Mouse (Mus musculus): ENCODE data around the gene Gpr141. TPM values are rescaled to one million over a fixed set of nuclear protein-coding genes. Genes with fewer than 3 reads are reported as not detected.

Gene Gpr141
- not detected in 2 replicates for total RNA-seq (2012; rRNA removed)

GRCm38 (mm10) chr13:19824071-19824470 lies at the start of gene Gpr141:
Gene Gpr141, minus strand, starts transcription at chr13:19824257.
- Histone ChIP-seq H3K9me3 (ENCODE audit: control insufficient read depth, insufficient read depth, low read depth, low read length) (no peaks in the 10 kb centered on the region), H3K9ac (ENCODE audit: insufficient read depth, low read depth, low read length, poor library complexity, severe bottlenecking) (no peak within 1 kb of the TSS), H3K36me3 (ENCODE audit: control insufficient read depth, insufficient read depth, low read length, poor library complexity, severe bottlenecking) (no peaks in the 10 kb centered on the region), H3K4me1 (ENCODE audit: control insufficient read depth in 2 of 2, insufficient read depth in 2 of 2, low read length in 2 of 2, poor library complexity in 1 of 2) (peaks cover 0 to 2% of the 10 kb centered on the region in 2 experiments; a peak in 1 of 4 replicates), H3K27ac (ENCODE audit: insufficient read depth, low read depth, low read length, poor library complexity, severe bottlenecking) (no peak within 1 kb of the TSS), H3K4me3 (ENCODE audit: insufficient read depth in 1 of 2, low read depth in 1 of 2, low read length in 2 of 2, poor library complexity in 1 of 2, severe bottlenecking in 1 of 2) (no peak within 1 kb of the TSS)
- in situ Hi-C loops (cut with MboI; ENCODE audit: low sequenced_read_pairs in 2 of 2, unreplicated experiment in 2 of 2): no loop called here
- no peak for DNase-seq (ENCODE audit: low read depth, low spot score)
- TF ChIP-seq MAFK (IDR thresholded peaks at IDR 0.05; ENCODE audit: insufficient read depth, low read depth, low read length): no peak
- TF ChIP-seq CHD2 (IDR thresholded peaks at IDR 0.05; ENCODE audit: low read depth, low read length): no peak

- TF ChIP-seq ZNF384 (IDR thresholded peaks at IDR 0.05; ENCODE audit: low read depth, low read length) (no peak), CHD2 (IDR thresholded peaks at IDR 0.05; ENCODE audit: low read depth, low read length) (no peak), ZC3H11A (IDR thresholded peaks at IDR 0.05; ENCODE audit: borderline replicate concordance, low read depth, low read length) (no peak), MAFK (IDR thresholded peaks at IDR 0.05; ENCODE audit: insufficient read depth, low read depth, low read length) (no peak), HCFC1 (IDR thresholded peaks at IDR 0.05; ENCODE audit: borderline replicate concordance, insufficient read depth, low read length) (no peak)
- DNase-seq (ENCODE audit: low read depth, low spot score): no peak
- H3K9ac ChIP-seq (ENCODE audit: insufficient read depth, low read depth, low read length, poor library complexity, severe bottlenecking): no peak overlapping the region
- H3K36me3 ChIP-seq (ENCODE audit: control insufficient read depth, insufficient read depth, low read length, poor library complexity, severe bottlenecking): no peaks in the 10 kb centered on the region
- no peaks in the 10 kb centered on the region for H3K4me1 ChIP-seq (ENCODE audit: control insufficient read depth in 2 of 2, insufficient read depth in 2 of 2, low read length in 2 of 2, poor library complexity in 1 of 2)
- no peaks in the 10 kb centered on the region for H3K9me3 ChIP-seq (ENCODE audit: control insufficient read depth, insufficient read depth, low read depth, low read length)
- H3K4me3 ChIP-seq (ENCODE audit: insufficient read depth in 1 of 2, low read depth in 1 of 2, low read length in 2 of 2, poor library complexity in 1 of 2, severe bottlenecking in 1 of 2): no peak overlapping the region
- in situ Hi-C loops (cut with MboI; ENCODE audit: low sequenced_read_pairs in 2 of 2, unreplicated experiment in 2 of 2): no loop called here
- H3K27ac ChIP-seq (ENCODE audit: insufficient read depth, low read depth, low read length, poor library complexity, severe bottlenecking): no peak overlapping the region
Observed at GRCm38 (mm10) chr13:19864241-19864640, 40.2 kb upstream of the Gpr141 start.

GRCm38 (mm10) chr13:19854629-19855333 lies 30.7 kb upstream of the Gpr141 start:
- no peak overlapping the region for H3K4me3 ChIP-seq (ENCODE audit: insufficient read depth in 1 of 2, low read depth in 1 of 2, low read length in 2 of 2, poor library complexity in 1 of 2, severe bottlenecking in 1 of 2)
- no peak for TF ChIP-seq MAFK (IDR thresholded peaks at IDR 0.05; ENCODE audit: insufficient read depth, low read depth, low read length)
- TF ChIP-seq ZNF384 (IDR thresholded peaks at IDR 0.05; ENCODE audit: low read depth, low read length): no peak
- no peak for TF ChIP-seq CHD2 (IDR thresholded peaks at IDR 0.05; ENCODE audit: low read depth, low read length)
- no peak for TF ChIP-seq HCFC1 (IDR thresholded peaks at IDR 0.05; ENCODE audit: borderline replicate concordance, insufficient read depth, low read length)
- TF ChIP-seq ZC3H11A (IDR thresholded peaks at IDR 0.05; ENCODE audit: borderline replicate concordance, low read depth, low read length): no peak
- no peaks in the 10 kb centered on the region for H3K36me3 ChIP-seq (ENCODE audit: control insufficient read depth, insufficient read depth, low read length, poor library complexity, severe bottlenecking)
- no peaks in the 10 kb centered on the region for H3K9me3 ChIP-seq (ENCODE audit: control insufficient read depth, insufficient read depth, low read depth, low read length)
- H3K9ac ChIP-seq (ENCODE audit: insufficient read depth, low read depth, low read length, poor library complexity, severe bottlenecking): no peak overlapping the region
- no peaks in the 10 kb centered on the region for H3K4me1 ChIP-seq (ENCODE audit: control insufficient read depth in 2 of 2, insufficient read depth in 2 of 2, low read length in 2 of 2, poor library complexity in 1 of 2)
- DNase-seq (ENCODE audit: low read depth, low spot score): no peak
- H3K27ac ChIP-seq (ENCODE audit: insufficient read depth, low read depth, low read length, poor library complexity, severe bottlenecking): no peak overlapping the region
- in situ Hi-C loops (cut with MboI; ENCODE audit: low sequenced_read_pairs in 2 of 2, unreplicated experiment in 2 of 2): no loop called here

DNA sequence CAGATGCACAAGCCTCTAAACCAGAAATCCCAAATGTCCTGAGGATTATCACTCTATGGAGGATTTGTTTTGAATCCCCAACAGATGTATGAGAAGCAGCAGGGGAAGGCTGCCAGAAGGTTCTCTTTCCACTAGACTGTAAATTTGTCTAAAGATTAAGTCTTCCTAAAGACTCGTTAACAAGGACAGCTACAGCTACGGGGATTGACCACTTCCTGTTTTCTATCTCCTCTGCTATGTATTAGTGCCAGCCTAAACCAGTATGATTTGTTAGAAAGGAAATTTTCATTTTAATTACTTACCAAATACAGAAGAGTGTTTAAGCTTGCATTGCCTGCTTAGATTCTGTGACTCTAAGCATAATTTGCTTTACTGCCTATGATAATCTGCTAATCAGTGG lies 30.0 kb upstream of the Gpr141 start:
- no peak for DNase-seq (ENCODE audit: low read depth, low spot score)
- H3K4me3 ChIP-seq (ENCODE audit: insufficient read depth in 1 of 2, low read depth in 1 of 2, low read length in 2 of 2, poor library complexity in 1 of 2, severe bottlenecking in 1 of 2): no peak overlapping the region
- no peak overlapping the region for H3K9ac ChIP-seq (ENCODE audit: insufficient read depth, low read depth, low read length, poor library complexity, severe bottlenecking)
- no peaks in the 10 kb centered on the region for H3K4me1 ChIP-seq (ENCODE audit: control insufficient read depth in 2 of 2, insufficient read depth in 2 of 2, low read length in 2 of 2, poor library complexity in 1 of 2)
- H3K27ac ChIP-seq (ENCODE audit: insufficient read depth, low read depth, low read length, poor library complexity, severe bottlenecking): no peak overlapping the region
- in situ Hi-C loops (cut with MboI; ENCODE audit: low sequenced_read_pairs in 2 of 2, unreplicated experiment in 2 of 2): no loop called here
- H3K9me3 ChIP-seq (ENCODE audit: control insufficient read depth, insufficient read depth, low read depth, low read length): no peaks in the 10 kb centered on the region
- no peaks in the 10 kb centered on the region for H3K36me3 ChIP-seq (ENCODE audit: control insufficient read depth, insufficient read depth, low read length, poor library complexity, severe bottlenecking)
- TF ChIP-seq ZNF384 (IDR thresholded peaks at IDR 0.05; ENCODE audit: low read depth, low read length): no peak
- no peak for TF ChIP-seq ZC3H11A (IDR thresholded peaks at IDR 0.05; ENCODE audit: borderline replicate concordance, low read depth, low read length)
- TF ChIP-seq HCFC1 (IDR thresholded peaks at IDR 0.05; ENCODE audit: borderline replicate concordance, insufficient read depth, low read length): no peak
- no peak for TF ChIP-seq CHD2 (IDR thresholded peaks at IDR 0.05; ENCODE audit: low read depth, low read length)
- no peak for TF ChIP-seq MAFK (IDR thresholded peaks at IDR 0.05; ENCODE audit: insufficient read depth, low read depth, low read length)

GRCm38 (mm10) chr13:19843448-19843847 lies 19.4 kb upstream of the Gpr141 start:
- no peak for DNase-seq (ENCODE audit: low read depth, low spot score)
- Histone ChIP-seq H3K4me3 (ENCODE audit: insufficient read depth in 1 of 2, low read depth in 1 of 2, low read length in 2 of 2, poor library complexity in 1 of 2, severe bottlenecking in 1 of 2) (no peak overlapping the region), H3K4me1 (ENCODE audit: control insufficient read depth in 2 of 2, insufficient read depth in 2 of 2, low read length in 2 of 2, poor library complexity in 1 of 2) (no peaks in the 10 kb centered on the region), H3K36me3 (ENCODE audit: control insufficient read depth, insufficient read depth, low read length, poor library complexity, severe bottlenecking) (no peaks in the 10 kb centered on the region), H3K9ac (ENCODE audit: insufficient read depth, low read depth, low read length, poor library complexity, severe bottlenecking) (no peak overlapping the region), H3K27ac (ENCODE audit: insufficient read depth, low read depth, low read length, poor library complexity, severe bottlenecking) (no peak overlapping the region), H3K9me3 (ENCODE audit: control insufficient read depth, insufficient read depth, low read depth, low read length) (no peaks in the 10 kb centered on the region)
- in situ Hi-C loops (cut with MboI; ENCODE audit: low sequenced_read_pairs in 2 of 2, unreplicated experiment in 2 of 2): no loop called here
- TF ChIP-seq ZNF384 (IDR thresholded peaks at IDR 0.05; ENCODE audit: low read depth, low read length): no peak
- TF ChIP-seq MAFK (IDR thresholded peaks at IDR 0.05; ENCODE audit: insufficient read depth, low read depth, low read length): no peak
